Mouse (Mus musculus) lung, postnatal 0 days (tissue): ENCODE measurements around the gene Pbx1. TPM values are rescaled to one million over a fixed set of nuclear protein-coding genes. Genes with fewer than 3 reads are reported as not detected.

Source experiments
- ATAC-seq: fragments of 200-750 bp; cut with Nextera tagmentation; 2 replicates; pipeline ENCODE4 v1.8.0; 2017; ENCODE audit warnings: moderate library complexity
- DNase-seq: peaks from one replicate; pipeline ENCODE4 v3.0.0-alpha.2; 2016; ENCODE audit warnings: low spot score
- H3K27ac ChIP-seq: fragments of 300-500 bp; sonication (generic); 2 replicates; pipeline ENCODE4 v1.5.1; 2014; ENCODE audit warnings: antibody characterized with exemption, mild to moderate bottlenecking, low read length, mixed read lengths
- H3K27me3 ChIP-seq: fragments of 300-500 bp; sonication (generic); replicated peaks from 2 replicates; pipeline ENCODE4 v1.6.1; 2014; ENCODE audit warnings: low read length, mixed read lengths; ENCODE audit not compliant: insufficient read depth
- H3K36me3 ChIP-seq: fragments of 300-500 bp; sonication (generic); 2 replicates; pipeline ENCODE4 v1.6.1; 2014; ENCODE audit warnings: low read length, mixed read lengths; ENCODE audit not compliant: insufficient read depth
- H3K4me1 ChIP-seq: fragments of 300-500 bp; sonication (generic); 2 replicates; pipeline ENCODE4 v1.6.1; 2014; ENCODE audit warnings: antibody characterized with exemption, low read depth, low read length, mixed read lengths; ENCODE audit not compliant: insufficient read depth
- H3K4me2 ChIP-seq: fragments of 300-500 bp; sonication (generic); replicated peaks from 2 replicates; pipeline ENCODE4 v1.6.1; 2014; ENCODE audit warnings: low read depth, mild to moderate bottlenecking, low read length, moderate library complexity, mixed read lengths
- H3K4me3 ChIP-seq: fragments of 300-500 bp; sonication (generic); 2 replicates; pipeline ENCODE4 v1.5.1; 2014; ENCODE audit warnings: low read depth, low read length
- H3K9ac ChIP-seq: fragments of 300-500 bp; sonication (generic); replicated peaks from 2 replicates; pipeline ENCODE4 v1.6.1; 2014; ENCODE audit warnings: low read depth, mild to moderate bottlenecking
- H3K9me3 ChIP-seq: fragments of 300-500 bp; sonication (generic); 2 replicates; pipeline ENCODE4 v1.6.1; 2016; ENCODE audit warnings: low read length, mixed read lengths
- CTCF ChIP-seq: IDR thresholded peaks from 2 replicates; pipeline ENCODE4 v1.5.1; 2016; ENCODE audit warnings: antibody characterized with exemption, mild to moderate bottlenecking
- EP300 ChIP-seq: IDR thresholded peaks from 2 replicates; pipeline ENCODE4 v1.6.1; 2016; ENCODE audit warnings: antibody characterized with exemption, mild to moderate bottlenecking, control low read depth
- WGBS: fragments of 180-500 bp; shearing (Covaris S2); extraction: QIAGEN DNeasy Blood & Tissue Kit; methylation state at CpG from one replicate; pipeline ENCODE4 v1.1.7; 2014; 5-methylcytosine and 5-hydroxymethylcytosine counted together
- polyA plus RNA-seq: library from polyadenylated mRNA; unstranded; fragments of >200 nt; fragmentation: Nextera tagmentation; extraction: Ambion mirVana; gene quantifications from 2 replicates; pipeline ENCODE4 v1.2.1, GENCODE M21; 2015

Pbx1 gene
- polyA plus RNA-seq, 1 experiment from 2014 or later: 23.9 TPM

DNA sequence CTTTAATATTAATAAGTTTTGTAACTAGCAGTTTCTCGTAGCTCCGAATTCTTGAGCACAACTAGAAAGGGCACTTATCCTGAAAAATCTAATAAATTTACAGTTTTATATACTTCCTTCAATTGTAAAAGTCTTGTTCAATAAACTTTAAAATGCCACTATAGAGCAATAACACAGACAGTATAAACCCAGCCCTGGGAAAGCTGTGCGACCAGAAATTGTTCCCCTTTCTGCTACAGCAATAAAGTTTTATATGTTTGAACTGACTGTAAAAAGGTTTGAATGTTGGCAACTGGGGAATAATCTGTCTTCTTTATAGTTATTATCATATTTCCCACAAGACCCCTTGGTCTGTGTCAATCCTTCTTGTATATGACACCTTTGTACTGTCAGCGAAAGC lies 136.3 kb downstream of the Pbx1 start:
- H3K27me3 ChIP-seq: no peaks in the 10 kb centered on the region
- TF ChIP-seq EP300 (no peak), CTCF (no peak)
- DNase-seq (no peak), ATAC-seq (no peak)
- H3K9me3 ChIP-seq: no peaks in the 10 kb centered on the region
- peaks cover 12% of the 10 kb centered on the region; the same call in 1 of the 2 replicates for H3K4me1 ChIP-seq
- 91% methylated on average over 4 of the region's 4 CpGs for WGBS
- no peaks in the 10 kb centered on the region for H3K36me3 ChIP-seq
- no peak overlapping the region for H3K27ac ChIP-seq
- no peak overlapping the region for H3K9ac ChIP-seq
- no peak overlapping the region for H3K4me3 ChIP-seq
- no peak overlapping the region for H3K4me2 ChIP-seq

DNA sequence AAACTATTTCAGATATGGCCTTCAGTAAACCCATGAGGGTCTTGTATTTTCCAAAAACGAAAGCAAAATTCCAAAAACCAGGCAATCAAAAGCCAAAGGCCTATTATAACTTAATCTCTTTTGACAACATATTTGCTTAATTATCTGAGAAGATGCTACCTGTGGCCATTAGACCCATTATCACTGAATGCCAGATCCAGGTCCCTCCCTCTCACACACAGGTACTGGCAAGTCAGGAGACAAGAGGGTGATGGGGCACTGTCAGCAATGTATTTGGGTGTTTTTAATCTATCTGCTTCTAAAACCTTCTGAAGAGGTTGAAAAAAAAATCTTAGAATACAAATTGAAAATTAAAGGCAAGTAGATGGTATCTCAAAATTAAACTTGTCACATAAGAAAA lies 138.4 kb downstream of the Pbx1 start:
- DNase-seq: no peak
- Histone ChIP-seq H3K36me3 (no peaks in the 10 kb centered on the region), H3K4me1 (peaks cover 12% of the 10 kb centered on the region; the same call in 1 of the 2 replicates), H3K4me3 (no peak overlapping the region), H3K4me2 (no peak overlapping the region), H3K9me3 (no peaks in the 10 kb centered on the region), H3K27ac (no peak overlapping the region), H3K27me3 (no peaks in the 10 kb centered on the region), H3K9ac (no peak overlapping the region)
- WGBS: 97% methylated on average over 1 of the region's 1 CpGs
- ATAC-seq: no peak
- TF ChIP-seq EP300 (no peak), CTCF (no peak)

DNA sequence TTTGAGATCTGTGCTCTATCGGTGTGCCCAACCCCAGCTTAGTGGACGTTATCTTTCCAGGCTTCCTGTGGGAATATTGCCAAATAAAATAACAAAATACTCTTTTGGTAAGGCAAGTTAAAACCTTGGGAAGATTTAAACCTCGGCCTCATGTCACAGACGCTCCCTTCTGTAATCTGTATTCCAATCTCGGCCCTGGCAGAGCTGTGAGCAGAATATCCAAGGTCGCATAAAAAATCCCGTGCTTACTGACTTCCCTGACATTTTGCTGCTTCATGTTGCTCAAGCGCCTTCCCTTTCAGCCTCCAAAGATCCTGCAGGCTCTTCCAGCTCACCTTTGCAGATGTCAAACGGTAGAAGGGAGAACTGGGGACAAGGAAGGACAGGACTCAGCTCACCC lies 140.0 kb downstream of the Pbx1 start:
- Histone ChIP-seq H3K27ac (no peak overlapping the region), H3K36me3 (no peaks in the 10 kb centered on the region), H3K4me3 (no peak overlapping the region), H3K27me3 (no peaks in the 10 kb centered on the region), H3K9ac (no peak overlapping the region), H3K9me3 (no peaks in the 10 kb centered on the region), H3K4me1 (peaks cover 23% of the 10 kb centered on the region; the same call in 1 of the 2 replicates), H3K4me2 (no peak overlapping the region)
- TF ChIP-seq EP300 (no peak), CTCF (no peak)
- no peak for DNase-seq
- no peak for ATAC-seq
- 33% methylated on average over 9 of the region's 9 CpGs for WGBS

DNA sequence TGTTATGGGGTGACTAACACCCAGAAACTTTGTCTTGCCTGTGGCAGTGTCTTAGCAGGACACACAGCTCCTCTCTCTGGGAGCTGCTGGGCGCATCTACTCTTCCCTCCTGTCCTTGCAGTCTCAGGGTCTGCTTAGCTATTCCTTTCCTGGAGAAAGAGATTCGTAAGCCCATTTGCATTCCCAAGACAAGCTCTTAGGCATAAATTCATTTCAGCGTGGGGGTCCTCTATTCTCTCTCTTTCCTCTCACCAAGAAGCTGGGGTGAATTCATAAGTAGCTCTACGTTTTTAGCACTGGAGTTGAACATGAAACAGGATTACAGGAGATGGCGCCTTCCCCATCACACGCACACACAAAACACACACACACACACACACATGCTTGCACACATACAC lies 140.4 kb downstream of the Pbx1 start:
- no peak for ATAC-seq
- 81% methylated on average over 6 of the region's 6 CpGs for WGBS
- no peak for DNase-seq
- Histone ChIP-seq H3K9me3 (no peaks in the 10 kb centered on the region), H3K9ac (no peak overlapping the region), H3K4me3 (no peak overlapping the region), H3K4me1 (peaks cover 23% of the 10 kb centered on the region; the same call in 1 of the 2 replicates), H3K27me3 (no peaks in the 10 kb centered on the region), H3K36me3 (no peaks in the 10 kb centered on the region), H3K4me2 (no peak overlapping the region), H3K27ac (no peak overlapping the region)
- TF ChIP-seq CTCF (no peak), EP300 (no peak)

DNA sequence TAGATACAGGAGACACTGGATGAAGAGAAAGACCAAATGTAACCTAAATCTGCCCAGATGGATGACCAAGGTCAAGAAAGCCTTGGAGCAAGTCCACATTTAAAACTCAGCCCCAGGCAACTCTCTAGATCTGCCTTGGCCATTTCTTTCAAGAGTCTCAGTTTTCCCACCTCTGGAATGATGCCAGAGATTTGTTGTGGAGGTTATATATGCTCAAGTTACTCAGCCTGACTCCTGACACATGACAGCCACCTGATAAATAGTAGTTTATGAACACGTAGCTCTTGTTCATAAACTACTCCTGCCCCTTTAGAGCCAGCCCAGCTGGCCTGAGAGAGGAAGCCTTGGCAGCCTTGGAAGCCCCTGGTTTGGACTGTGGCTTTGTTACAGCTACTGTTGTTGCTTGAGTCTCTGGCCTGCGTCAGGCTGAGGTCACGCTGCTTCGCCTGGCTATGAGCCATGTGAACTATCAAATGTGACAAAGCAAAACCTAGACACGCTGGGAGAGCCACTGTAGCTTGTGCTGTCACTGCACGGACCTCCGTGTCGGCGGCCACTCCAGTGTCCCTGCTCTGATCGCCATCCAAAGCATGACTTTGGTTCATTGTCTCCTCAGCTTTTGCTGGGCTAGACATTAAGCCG lies 140.9 kb downstream of the Pbx1 start:
- WGBS: 48% methylated on average over 11 of the region's 11 CpGs
- TF ChIP-seq EP300 (no peak), CTCF (no peak)
- H3K9ac ChIP-seq: no peak overlapping the region
- ATAC-seq: peak; percentile 68
- no peaks in the 10 kb centered on the region for H3K9me3 ChIP-seq
- H3K4me1 ChIP-seq: peaks cover 23% of the 10 kb centered on the region; the same call in 1 of the 2 replicates
- H3K4me3 ChIP-seq: no peak overlapping the region
- DNase-seq: peak; percentile 66
- H3K27me3 ChIP-seq: no peaks in the 10 kb centered on the region
- no peak overlapping the region for H3K27ac ChIP-seq
- no peaks in the 10 kb centered on the region for H3K36me3 ChIP-seq
- no peak overlapping the region for H3K4me2 ChIP-seq

DNA sequence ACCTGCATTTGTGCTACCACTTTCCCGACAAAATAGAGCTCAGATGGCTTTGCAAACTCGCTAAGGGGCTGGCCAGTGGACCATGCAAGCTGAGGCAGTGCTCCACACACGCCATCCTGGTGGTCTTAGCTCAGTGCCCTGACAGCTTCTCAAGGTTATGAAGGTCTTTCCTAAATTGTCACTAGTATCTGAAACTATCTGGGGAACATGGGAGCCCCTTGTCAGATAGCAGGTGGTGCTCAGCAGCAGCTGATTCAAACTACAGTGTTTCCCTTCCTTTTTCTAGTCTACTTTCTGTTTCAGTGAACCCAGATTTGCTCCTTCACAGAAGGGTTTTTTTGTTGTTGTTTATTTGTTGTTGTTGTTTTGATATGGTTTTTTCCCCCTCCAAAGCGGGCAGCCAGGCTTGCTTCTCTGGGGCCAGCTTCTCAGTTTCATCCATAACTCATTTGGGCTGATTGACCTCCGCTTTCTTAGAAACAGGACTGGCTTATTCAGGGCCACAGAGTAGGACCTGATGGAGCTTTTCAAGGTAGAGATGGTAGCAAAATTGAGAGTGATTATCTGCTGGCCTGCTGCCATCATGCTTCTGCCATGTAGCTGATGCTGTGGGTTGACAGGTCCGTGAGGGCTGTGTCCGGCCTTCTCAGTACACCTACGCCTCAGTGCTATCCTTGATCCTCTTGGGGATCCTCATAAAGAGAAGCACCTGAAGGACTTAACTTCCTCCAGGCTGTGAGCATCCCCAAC lies 141.7 kb downstream of the Pbx1 start:
- no peak for ATAC-seq

More for the DNA sequence above, 141.7 kb downstream of the Pbx1 start:
- Histone ChIP-seq H3K4me1 (peaks cover 23% of the 10 kb centered on the region; the same call in 1 of the 2 replicates), H3K27ac (no peak overlapping the region), H3K36me3 (no peaks in the 10 kb centered on the region), H3K4me3 (no peak overlapping the region), H3K4me2 (no peak overlapping the region), H3K27me3 (no peaks in the 10 kb centered on the region), H3K9ac (no peak overlapping the region), H3K9me3 (no peaks in the 10 kb centered on the region)
- TF ChIP-seq EP300 (no peak), CTCF (no peak)
- WGBS: 86% methylated on average over 8 of the region's 8 CpGs
- DNase-seq: no peak
